Mouse (Mus musculus): ENCODE data around the gene Cphx3. TPM values are rescaled to one million over a fixed set of nuclear protein-coding genes. Genes with fewer than 3 reads are reported as not detected.

Cphx3 gene
- polyA plus RNA-seq, 1 experiment from 2014 or later = not detected

Other genes with a start within 250 kb of the Cphx3 start
- gene Anxa11, start 240.1 kb upstream of the Cphx3 start, polyA plus RNA-seq (2015; fragmentation: Nextera tagmentation; extraction: Ambion mirVana) = 1.8 and 2.1 TPM in 2 replicates
- not detected in 2 replicates for gene Plac9a, start 179.2 kb upstream of the Cphx3 start, polyA plus RNA-seq (2015; fragmentation: Nextera tagmentation; extraction: Ambion mirVana)
- 2.5 and 3.4 TPM in 2 replicates for gene Tmem254a, start 154.6 kb upstream of the Cphx3 start, polyA plus RNA-seq (2015; fragmentation: Nextera tagmentation; extraction: Ambion mirVana)
- gene Cphx1, start 144.0 kb upstream of the Cphx3 start, polyA plus RNA-seq (2015; fragmentation: Nextera tagmentation; extraction: Ambion mirVana) = not detected in 2 replicates
- gene Duxbl1, start 103.7 kb upstream of the Cphx3 start, polyA plus RNA-seq (2015; fragmentation: Nextera tagmentation; extraction: Ambion mirVana) = 3.5 and 4.1 TPM in 2 replicates
- gene Gm9780, start 39.6 kb upstream of the Cphx3 start, polyA plus RNA-seq (2015; fragmentation: Nextera tagmentation; extraction: Ambion mirVana) = 4.4 and 4.6 TPM in 2 replicates
- gene Tmem254c, start 14.9 kb upstream of the Cphx3 start, polyA plus RNA-seq (2015; fragmentation: Nextera tagmentation; extraction: Ambion mirVana) = 13.1 and 14.4 TPM in 2 replicates
- gene Cphx2, start 781 bp upstream of the Cphx3 start, polyA plus RNA-seq (2015; fragmentation: Nextera tagmentation; extraction: Ambion mirVana) = not detected in 2 replicates
- gene Duxbl2, start 36.1 kb downstream of the Cphx3 start, polyA plus RNA-seq (2015; fragmentation: Nextera tagmentation; extraction: Ambion mirVana) = 0.45 TPM in 1 of 2 replicates, not detected in the other
- gene Plac9b, start 100.2 kb downstream of the Cphx3 start, polyA plus RNA-seq (2015; fragmentation: Nextera tagmentation; extraction: Ambion mirVana) = 1.6 and 2.3 TPM in 2 replicates
- gene Tmem254b, start 124.7 kb downstream of the Cphx3 start, polyA plus RNA-seq (2015; fragmentation: Nextera tagmentation; extraction: Ambion mirVana) = 14.4 and 17.2 TPM in 2 replicates
- gene Duxbl3, start 175.7 kb downstream of the Cphx3 start, polyA plus RNA-seq (2015; fragmentation: Nextera tagmentation; extraction: Ambion mirVana) = 4.6 and 4.7 TPM in 2 replicates

Measured in forebrain, embryonic 13.5 days (tissue).